Mouse (Mus musculus) stomach, postnatal 0 days (tissue): ENCODE measurements around the gene Pak6. TPM values are rescaled to one million over a fixed set of nuclear protein-coding genes. Genes with fewer than 3 reads are reported as not detected.

Experiments used
- ATAC-seq: fragments of 200-750 bp; cut with Nextera tagmentation; 2 replicates; pipeline ENCODE4 v1.8.0; 2017; ENCODE audit not compliant: low FRiP score, low TSS enrichment
- DNase-seq: peaks from one replicate; pipeline ENCODE4 v3.0.0-alpha.2; 2016; ENCODE audit warnings: low spot score
- H3K27ac ChIP-seq: fragments of 300-500 bp; sonication (generic); replicated peaks from 2 replicates; pipeline ENCODE4 v1.5.1; 2014; ENCODE audit warnings: mild to moderate bottlenecking, control low read depth
- H3K27me3 ChIP-seq: fragments of 300-500 bp; sonication (generic); 2 replicates; pipeline ENCODE4 v1.6.1; 2014; ENCODE audit warnings: low read length; ENCODE audit not compliant: control insufficient read depth, insufficient read depth
- H3K36me3 ChIP-seq: fragments of 300-500 bp; sonication (generic); 2 replicates; pipeline ENCODE4 v1.6.1; 2014; ENCODE audit warnings: low read length, mixed read lengths; ENCODE audit not compliant: control insufficient read depth, insufficient read depth
- H3K4me1 ChIP-seq: fragments of 300-500 bp; sonication (generic); replicated peaks from 2 replicates; pipeline ENCODE4 v1.6.1; 2014; ENCODE audit warnings: antibody characterized with exemption; ENCODE audit not compliant: control insufficient read depth, insufficient read depth
- H3K4me2 ChIP-seq: fragments of 300-500 bp; sonication (generic); replicated peaks from 2 replicates; pipeline ENCODE4 v1.6.1; 2014; ENCODE audit warnings: low read depth, mild to moderate bottlenecking, control low read depth, moderate library complexity
- H3K4me3 ChIP-seq: fragments of 300-500 bp; sonication (generic); 2 replicates; pipeline ENCODE4 v1.5.1; 2014; ENCODE audit warnings: low read depth, low read length, control low read depth
- H3K9ac ChIP-seq: fragments of 300-500 bp; sonication (generic); 2 replicates; pipeline ENCODE4 v1.6.1; 2014; ENCODE audit warnings: mild to moderate bottlenecking, low read length, control low read depth, mixed read lengths
- H3K9me3 ChIP-seq: fragments of 300-500 bp; sonication (generic); 2 replicates; pipeline ENCODE4 v1.6.1; 2016; ENCODE audit warnings: low read length; ENCODE audit not compliant: control insufficient read depth
- CTCF ChIP-seq: IDR thresholded peaks from 2 replicates; pipeline ENCODE4 v1.5.1; 2016; ENCODE audit warnings: antibody characterized with exemption, low read depth, mild to moderate bottlenecking, moderate library complexity
- EP300 ChIP-seq: optimal IDR thresholded peaks from 2 replicates; pipeline ENCODE3; 2016; ENCODE audit warnings: antibody characterized with exemption
- WGBS: fragments of 180-500 bp; shearing (Covaris S2); extraction: QIAGEN DNeasy Blood & Tissue Kit; methylation state at CpG from one replicate; pipeline ENCODE4 v1.1.7; 2014; 5-methylcytosine and 5-hydroxymethylcytosine counted together
- polyA plus RNA-seq: library from polyadenylated mRNA; unstranded; fragments of >200 nt; fragmentation: Nextera tagmentation; extraction: Ambion mirVana; gene quantifications from 2 replicates; pipeline ENCODE4 v1.2.1, GENCODE M21; 2015

Gene Pak6
- polyA plus RNA-seq, 1 experiment from 2014 or later: 3.7 TPM

DNA sequence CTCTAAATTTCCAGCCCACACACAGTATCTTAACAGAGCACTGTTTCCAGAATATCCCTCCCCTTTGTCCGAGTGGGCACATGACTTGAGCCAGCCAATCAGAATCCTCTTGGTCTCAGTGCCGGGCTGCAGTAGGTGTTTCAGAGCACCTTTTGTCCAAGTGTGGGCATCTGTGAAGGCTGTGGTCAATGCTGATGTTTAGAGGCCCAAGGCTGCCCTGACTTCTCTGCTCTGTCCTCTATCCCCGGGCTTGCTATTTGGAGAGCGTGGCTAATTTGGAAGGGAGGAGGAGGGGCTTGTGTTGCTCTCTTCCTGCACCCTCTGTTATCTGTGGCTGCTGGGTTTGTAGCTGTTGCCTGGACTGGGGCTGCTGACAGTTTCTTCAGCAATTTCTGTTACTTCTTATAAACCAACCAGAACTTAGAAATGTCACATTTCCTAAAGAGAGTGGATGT, 3.1 kb upstream of the Pak6 start:
- Histone ChIP-seq H3K27me3 (no peaks in the 10 kb centered on the region), H3K27ac (peak overlapping the region; percentile 37), H3K9ac (peak overlapping the region; percentile 43; the same call in 1 of the 2 replicates), H3K36me3 (no peaks in the 10 kb centered on the region), H3K9me3 (no peaks in the 10 kb centered on the region), H3K4me2 (peak overlapping the region; percentile 43), H3K4me1 (peaks cover 10% of the 10 kb centered on the region), H3K4me3 (peak overlapping the region; percentile 32)
- DNase-seq (peak; percentile 50), ATAC-seq (no peak; the same call in 1 of the 2 replicates)
- 4% methylated on average over 4 of the region's 4 CpGs for WGBS
- no peak for TF ChIP-seq CTCF
- TF ChIP-seq EP300: no peak

- H3K4me1 ChIP-seq: 0 out of 2 replicates have a peak, but pooled peaks cover 5% of the 10 kb centered on the region
- no peak overlapping the region for H3K27ac ChIP-seq
- no peak for TF ChIP-seq CTCF
- TF ChIP-seq EP300: no peak
- WGBS: 64% methylated on average over 9 of the region's 9 CpGs
- H3K4me3 ChIP-seq: no peak overlapping the region
- DNase-seq (no peak), ATAC-seq (no peak)
- no peaks in the 10 kb centered on the region for H3K9me3 ChIP-seq
- no peaks in the 10 kb centered on the region for H3K36me3 ChIP-seq
- no peak overlapping the region for H3K9ac ChIP-seq
- H3K4me2 ChIP-seq: no peak overlapping the region
- H3K27me3 ChIP-seq: no peaks in the 10 kb centered on the region
Measured at GRCm38 (mm10) chr2:118661891-118662290, 1.2 kb upstream of the Pak6 start.

DNA sequence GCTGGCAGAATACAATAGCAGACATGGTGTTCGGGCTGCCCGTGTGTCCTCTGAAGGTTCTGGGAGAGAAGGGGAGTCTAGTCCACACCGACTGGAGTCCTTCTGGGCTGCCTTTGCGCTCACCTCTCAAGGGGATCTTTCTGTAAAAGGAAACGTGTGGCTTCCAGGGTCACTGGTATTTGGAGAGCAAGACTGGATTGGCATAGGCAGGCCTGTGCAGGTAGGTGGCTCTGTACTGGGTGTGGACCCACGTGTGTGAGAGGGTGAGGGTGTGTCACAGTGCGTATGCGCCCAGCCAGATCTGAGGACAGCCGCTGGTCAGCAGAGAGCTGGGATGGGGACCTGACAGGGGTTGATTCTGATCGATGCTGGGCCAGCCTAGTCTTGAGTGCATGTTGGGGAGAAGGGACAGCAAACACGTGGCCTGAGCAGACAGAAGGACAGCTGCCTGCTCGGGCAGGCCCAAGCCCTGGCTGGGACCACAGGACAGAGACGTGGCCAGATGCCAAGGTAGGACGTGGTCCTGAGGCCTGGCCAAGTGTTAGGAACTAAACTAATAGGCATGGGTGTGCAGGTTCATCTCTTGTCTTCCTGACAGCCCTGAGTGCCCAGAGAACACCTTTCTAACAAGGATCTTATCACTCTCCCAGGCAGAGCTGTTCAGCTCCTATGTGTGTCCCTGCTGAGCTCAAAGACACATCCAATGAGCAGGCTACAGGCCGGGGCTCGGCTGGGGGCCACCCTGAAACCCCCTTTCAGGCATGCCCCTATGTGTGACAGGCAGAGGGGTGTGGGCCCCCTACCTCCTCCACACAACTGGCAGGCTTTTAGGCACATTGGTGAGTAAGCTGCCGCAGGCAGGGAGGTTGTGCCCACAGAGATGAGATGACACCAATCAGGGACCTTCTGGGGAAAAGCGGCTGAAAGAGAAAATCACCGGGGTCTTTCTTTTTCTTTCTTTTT, 982 bp downstream of the Pak6 start:
- TF ChIP-seq CTCF: peak; percentile 38
- TF ChIP-seq EP300: no peak
- H3K4me3 ChIP-seq: peak overlapping the region; percentile 42
- H3K27me3 ChIP-seq: no peaks in the 10 kb centered on the region
- ATAC-seq (peak; percentile 87), DNase-seq (peak; percentile 75)
- H3K27ac ChIP-seq: peak overlapping the region; percentile 83
- H3K9me3 ChIP-seq: no peaks in the 10 kb centered on the region
- 0 out of 2 replicates have a peak, but pooled peaks cover 4% of the 10 kb centered on the region for H3K4me1 ChIP-seq
- H3K4me2 ChIP-seq: peak overlapping the region; percentile 68
- peak overlapping the region; percentile 60 for H3K9ac ChIP-seq
- no peaks in the 10 kb centered on the region for H3K36me3 ChIP-seq
- 58% methylated on average over 19 of the region's 19 CpGs for WGBS

- ATAC-seq (no peak), DNase-seq (peak; percentile 43)
- Histone ChIP-seq H3K4me3 (no peak overlapping the region), H3K4me2 (no peak overlapping the region), H3K9ac (no peak overlapping the region), H3K27ac (no peak overlapping the region; the same call in none of the 2 replicates), H3K36me3 (no peaks in the 10 kb centered on the region), H3K4me1 (0 out of 2 replicates have a peak, but pooled peaks cover 2% of the 10 kb centered on the region), H3K27me3 (no peaks in the 10 kb centered on the region), H3K9me3 (no peaks in the 10 kb centered on the region)
- TF ChIP-seq CTCF (no peak), EP300 (no peak)
- WGBS: 57% methylated on average over 3 of the region's 3 CpGs
Measured at GRCm38 (mm10) chr2:118664975-118665516, 1.9 kb downstream of the Pak6 start.

DNA sequence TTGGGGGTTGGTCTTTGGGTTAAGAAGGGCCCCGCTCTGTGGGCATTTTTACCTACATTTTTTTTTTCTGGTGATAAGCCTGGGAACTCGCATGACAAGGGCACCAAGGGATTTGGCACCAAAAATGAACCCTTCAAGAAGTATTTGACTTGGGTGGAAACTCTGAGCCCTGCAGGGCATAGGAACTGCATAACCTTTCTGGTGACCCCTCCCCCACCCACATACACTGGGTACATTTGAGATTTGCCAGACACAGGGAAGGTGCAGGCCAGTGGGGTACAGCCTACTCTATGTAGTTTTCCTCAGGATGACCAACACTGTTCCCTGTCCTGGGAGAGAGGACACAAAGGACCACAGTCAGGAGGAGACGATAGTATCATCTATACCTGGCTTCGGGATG, 2.5 kb downstream of the Pak6 start:
- Histone ChIP-seq H3K27ac (no peak overlapping the region), H3K27me3 (no peaks in the 10 kb centered on the region), H3K9ac (no peak overlapping the region), H3K4me1 (0 out of 2 replicates have a peak, but pooled peaks cover 2% of the 10 kb centered on the region), H3K36me3 (no peaks in the 10 kb centered on the region), H3K4me2 (no peak overlapping the region), H3K4me3 (no peak overlapping the region), H3K9me3 (no peaks in the 10 kb centered on the region)
- no peak for DNase-seq
- WGBS: 79% methylated on average over 4 of the region's 4 CpGs
- TF ChIP-seq EP300 (no peak), CTCF (no peak)
- ATAC-seq: no peak
